Mouse (Mus musculus) liver, embryonic 14.5 days (tissue): ENCODE measurements at regions not wholly inside any gene's neighbourhood (a gene's known extent, or its start where the extent isn't known, plus 50 kb on each side); places are given as distances from the start of the nearest gene placed in this dataset.
A peak's percentile ranks its signal among the peaks of the same experiment; 100 is the strongest.

Experiments
- ATAC-seq: fragments of 200-750 bp; cut with Nextera tagmentation; 2 replicates; pipeline ENCODE4 v1.8.0; 2017; ENCODE audit warnings: moderate number of reproducible peaks, mild to moderate bottlenecking, moderate library complexity; ENCODE audit not compliant: insufficient read depth
- DNase-seq, 3 experiments: peaks; one replicate each; pipeline ENCODE4 v3.0.0-alpha.2; 2012 to 2013; ENCODE audit warnings: low read depth in 3 of 3, low spot score in 3 of 3
- H3K27ac ChIP-seq: fragments of 300-500 bp; sonication (generic); 2 replicates; pipeline ENCODE4 v1.5.1; 2014; ENCODE audit warnings: moderate library complexity, mild to moderate bottlenecking, control low read depth, inconsistent platforms
- H3K27me3 ChIP-seq: fragments of 300-500 bp; sonication (generic); 2 replicates; pipeline ENCODE4 v1.6.1; 2014; ENCODE audit warnings: mild to moderate bottlenecking, low read length, moderate library complexity; ENCODE audit not compliant: control insufficient read depth, insufficient read depth
- H3K36me3 ChIP-seq: fragments of 300-500 bp; sonication (generic); replicated peaks from 2 replicates; pipeline ENCODE4 v1.6.1; 2014; ENCODE audit warnings: low read depth; ENCODE audit not compliant: control insufficient read depth, insufficient read depth
- H3K4me1 ChIP-seq, 2 experiments: fragments of 200-500 bp in 1 of 2; fragments of 300-500 bp in 1 of 2; sonication (generic) in 1 of 2; replicated peaks; 2 replicates each; pipeline ENCODE4 v1.6.1; 2012 to 2014; ENCODE audit warnings: antibody characterized with exemption in 1 of 2, inconsistent platforms in 1 of 2, low read length in 1 of 2; ENCODE audit not compliant: control insufficient read depth in 2 of 2, insufficient read depth in 2 of 2
- H3K4me2 ChIP-seq: fragments of 300-500 bp; sonication (generic); 2 replicates; pipeline ENCODE4 v1.6.1; 2014; ENCODE audit warnings: low read depth, mild to moderate bottlenecking, control low read depth, moderate library complexity
- H3K4me3 ChIP-seq, 2 experiments: fragments of 200-500 bp in 1 of 2; fragments of 300-500 bp in 1 of 2; sonication (generic) in 1 of 2; 2 replicates each; pipeline ENCODE4 v1.5.1; 2012 to 2014; ENCODE audit warnings: low read depth in 2 of 2, low read length in 2 of 2, mild to moderate bottlenecking in 2 of 2, control low read depth in 1 of 2, inconsistent platforms in 1 of 2, moderate library complexity in 1 of 2; ENCODE audit not compliant: insufficient read depth in 1 of 2
- H3K9ac ChIP-seq: fragments of 300-500 bp; sonication (generic); replicated peaks from 2 replicates; pipeline ENCODE4 v1.6.1; 2014; ENCODE audit warnings: mild to moderate bottlenecking, control low read depth, moderate library complexity
- H3K9me3 ChIP-seq: fragments of 300-500 bp; sonication (generic); 2 replicates; pipeline ENCODE4 v1.6.1; 2016; ENCODE audit warnings: low read length, mixed read lengths; ENCODE audit not compliant: control insufficient read depth
- CTCF ChIP-seq: IDR thresholded peaks from 2 replicates; pipeline ENCODE4 v1.5.1; 2016; ENCODE audit warnings: antibody characterized with exemption, low read depth, control low read depth
- EP300 ChIP-seq: IDR thresholded peaks from 2 replicates; pipeline ENCODE4 v1.6.1; 2016; ENCODE audit warnings: antibody characterized with exemption, low read depth
- WGBS: fragments of 180-500 bp; shearing (Covaris S2); extraction: QIAGEN DNeasy Blood & Tissue Kit; methylation state at CpG from one replicate; pipeline ENCODE4 v1.1.7; 2014; ENCODE audit not compliant: insufficient replicate concordance; 5-methylcytosine and 5-hydroxymethylcytosine counted together

GRCm38 (mm10) chr3:17589956-17590546 is 358.2 kb upstream of the Cypt12 start:
- Histone ChIP-seq H3K9ac (no peak overlapping the region), H3K27ac (no peak overlapping the region), H3K36me3 (no peaks in the 10 kb centered on the region), H3K9me3 (no peaks in the 10 kb centered on the region), H3K4me1 (no peaks in the 10 kb centered on the region), H3K27me3 (no peaks in the 10 kb centered on the region), H3K4me3 (no peak overlapping the region), H3K4me2 (no peak overlapping the region)
- ATAC-seq, result no peak
- DNase-seq, result no peak
- 52% methylated on average over 2 of the region's 2 CpGs for WGBS
- TF ChIP-seq EP300, result no peak
- TF ChIP-seq CTCF, result no peak

DNA sequence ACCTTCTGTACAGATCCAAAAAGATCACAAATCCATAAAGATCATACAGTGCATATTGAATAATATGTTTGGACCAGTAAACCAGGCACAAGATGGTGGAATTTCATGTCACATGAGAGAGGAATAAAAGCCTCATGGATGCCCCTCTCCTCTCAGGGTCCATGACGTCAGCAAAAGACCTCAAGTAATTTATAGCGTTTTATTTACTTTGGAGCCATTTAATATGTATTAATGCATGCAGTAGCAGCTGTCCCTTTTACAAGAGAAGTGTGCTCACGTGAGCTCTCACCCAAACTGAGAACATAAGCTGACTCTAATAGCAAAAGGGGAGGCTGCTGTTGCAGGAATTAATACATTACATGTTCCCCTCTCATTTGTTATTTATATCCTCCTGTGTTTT is 355.7 kb upstream of the Cypt12 start:
- ATAC-seq, result no peak

GRCm38 (mm10) chr3:17596365-17596764 is 351.8 kb upstream of the Cypt12 start:
- no peaks in the 10 kb centered on the region for H3K4me1 ChIP-seq
- TF ChIP-seq CTCF (no peak), EP300 (no peak)

More for the DNA sequence above, 355.7 kb upstream of the Cypt12 start:
- Histone ChIP-seq H3K27me3 (no peaks in the 10 kb centered on the region), H3K36me3 (no peaks in the 10 kb centered on the region), H3K4me1 (no peaks in the 10 kb centered on the region), H3K9ac (no peak overlapping the region), H3K4me2 (no peak overlapping the region), H3K27ac (no peak overlapping the region), H3K4me3 (no peak overlapping the region), H3K9me3 (no peaks in the 10 kb centered on the region)
- DNase-seq, result no peak
- WGBS, result 40% methylated on average over 3 of the region's 3 CpGs
- no peak for TF ChIP-seq EP300
- TF ChIP-seq CTCF, result no peak

DNA sequence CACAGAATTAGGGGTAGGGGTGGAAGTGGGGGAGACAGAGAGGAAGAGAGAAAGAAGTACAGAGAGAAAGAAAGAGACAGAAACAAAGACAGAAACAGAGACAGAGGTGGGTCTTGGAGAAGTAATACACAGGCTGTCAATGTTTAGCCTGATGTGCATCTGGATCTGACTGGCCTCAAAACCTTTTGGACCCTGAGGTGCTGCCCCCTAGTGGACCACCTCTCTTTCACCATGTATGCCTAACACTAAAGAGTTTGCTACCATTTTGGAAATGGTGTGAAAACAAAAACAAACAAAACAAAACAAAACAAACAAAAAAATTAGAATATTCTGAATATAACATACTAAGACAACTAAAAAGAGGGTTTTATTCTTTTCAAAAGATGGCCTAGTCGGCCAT is 334.7 kb upstream of the Cypt12 start:
- Histone ChIP-seq H3K9me3 (no peaks in the 10 kb centered on the region), H3K27me3 (no peaks in the 10 kb centered on the region), H3K36me3 (no peaks in the 10 kb centered on the region), H3K4me3 (no peak overlapping the region), H3K4me1 (no peaks in the 10 kb centered on the region), H3K4me2 (no peak overlapping the region), H3K27ac (no peak overlapping the region), H3K9ac (no peak overlapping the region)
- 59% methylated on average over 1 of the region's 1 CpGs for WGBS
- ATAC-seq, result no peak
- DNase-seq, result no peak
- TF ChIP-seq EP300 (no peak), CTCF (peak; percentile 30; the same call in 1 of the 2 replicates)

More at GRCm38 (mm10) chr3:17596365-17596764, 351.8 kb upstream of the Cypt12 start:
- Histone ChIP-seq H3K9me3 (no peaks in the 10 kb centered on the region), H3K27me3 (no peaks in the 10 kb centered on the region), H3K4me2 (no peak overlapping the region), H3K27ac (no peak overlapping the region), H3K36me3 (no peaks in the 10 kb centered on the region), H3K4me3 (no peak overlapping the region), H3K9ac (no peak overlapping the region)
- ATAC-seq (no peak), DNase-seq (no peak)
- 46% methylated on average over 2 of the region's 2 CpGs for WGBS

DNA sequence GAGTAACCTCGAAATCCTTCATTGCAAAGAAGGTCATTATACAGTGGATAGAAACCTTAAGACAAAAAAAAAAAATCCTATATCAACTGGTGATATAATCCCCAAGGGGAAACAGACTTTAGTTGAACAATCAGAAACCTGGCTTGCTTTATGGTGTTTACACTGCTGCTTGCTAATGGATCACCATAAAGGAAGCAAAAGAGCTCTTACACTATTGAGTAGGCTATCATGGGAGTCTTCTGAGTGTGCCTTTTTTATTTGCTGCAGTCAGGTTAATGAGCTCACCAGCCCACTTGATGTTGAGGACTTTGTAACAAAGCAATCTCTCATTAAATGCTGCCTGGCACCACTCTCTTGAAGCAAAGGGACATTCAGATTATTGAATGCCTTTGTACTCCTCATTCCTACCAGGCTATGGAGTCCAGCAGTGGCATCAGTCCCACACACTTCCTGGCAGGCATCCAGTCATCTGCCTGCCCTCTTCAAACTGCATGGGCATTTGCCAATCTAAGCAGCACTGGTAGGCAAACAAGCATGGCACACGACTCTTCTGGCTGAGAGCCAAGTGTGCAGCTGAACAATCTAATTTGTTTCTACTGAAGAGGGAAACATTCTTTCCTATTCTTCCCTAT is 331.7 kb upstream of the Cypt12 start:
- H3K4me1 ChIP-seq, result no peaks in the 10 kb centered on the region
- H3K4me2 ChIP-seq, result no peak overlapping the region
- no peak overlapping the region for H3K4me3 ChIP-seq
- H3K36me3 ChIP-seq, result no peaks in the 10 kb centered on the region
- TF ChIP-seq EP300 (no peak), CTCF (no peak)
- H3K27me3 ChIP-seq, result no peaks in the 10 kb centered on the region
- no peak overlapping the region for H3K27ac ChIP-seq
- no peak overlapping the region for H3K9ac ChIP-seq
- no peak for DNase-seq
- ATAC-seq, result no peak
- no peaks in the 10 kb centered on the region for H3K9me3 ChIP-seq
- WGBS, result 29% methylated on average over 2 of the region's 2 CpGs
